Mouse (Mus musculus): ENCODE data around the gene Ric1.

GRCm38 (mm10) chr19:29562603-29563002 is 40.5 kb downstream of the Ric1 start:
- TF ChIP-seq CTCF (IDR thresholded peaks at IDR 0.05; ENCODE audit: low read depth, low read length) (no peak), TAL1 (conservative IDR thresholded peaks at IDR 0.05; ENCODE audit: low read depth, low read length) (no peak), GATA1 (IDR thresholded peaks at IDR 0.05; ENCODE audit: borderline replicate concordance, low read length) (no peak), POLR2AphosphoS5 (IDR thresholded peaks at IDR 0.05; ENCODE audit: insufficient replicate concordance, low read depth, low read length) (no peak), GATA2 (IDR thresholded peaks at IDR 0.05; ENCODE audit: borderline replicate concordance, low read depth, low read length) (no peak)
